Mouse (Mus musculus) lung, postnatal 0 days (tissue): ENCODE data around the gene Rtn4ip1. TPM values are rescaled to one million over a fixed set of nuclear protein-coding genes. Genes with fewer than 3 reads are reported as not detected.

Source experiments
- ATAC-seq: fragments of 200-750 bp; cut with Nextera tagmentation; 2 replicates; pipeline ENCODE4 v1.8.0; 2017; ENCODE audit warnings: moderate library complexity
- DNase-seq: peaks from one replicate; pipeline ENCODE4 v3.0.0-alpha.2; 2016; ENCODE audit warnings: low spot score
- H3K27ac ChIP-seq: fragments of 300-500 bp; sonication (generic); 2 replicates; pipeline ENCODE4 v1.5.1; 2014; ENCODE audit warnings: antibody characterized with exemption, mild to moderate bottlenecking, low read length, mixed read lengths
- H3K27me3 ChIP-seq: fragments of 300-500 bp; sonication (generic); replicated peaks from 2 replicates; pipeline ENCODE4 v1.6.1; 2014; ENCODE audit warnings: low read length, mixed read lengths; ENCODE audit not compliant: insufficient read depth
- H3K36me3 ChIP-seq: fragments of 300-500 bp; sonication (generic); 2 replicates; pipeline ENCODE4 v1.6.1; 2014; ENCODE audit warnings: low read length, mixed read lengths; ENCODE audit not compliant: insufficient read depth
- H3K4me1 ChIP-seq: fragments of 300-500 bp; sonication (generic); 2 replicates; pipeline ENCODE4 v1.6.1; 2014; ENCODE audit warnings: antibody characterized with exemption, low read depth, low read length, mixed read lengths; ENCODE audit not compliant: insufficient read depth
- H3K4me2 ChIP-seq: fragments of 300-500 bp; sonication (generic); replicated peaks from 2 replicates; pipeline ENCODE4 v1.6.1; 2014; ENCODE audit warnings: low read depth, mild to moderate bottlenecking, low read length, moderate library complexity, mixed read lengths
- H3K4me3 ChIP-seq: fragments of 300-500 bp; sonication (generic); 2 replicates; pipeline ENCODE4 v1.5.1; 2014; ENCODE audit warnings: low read depth, low read length
- H3K9ac ChIP-seq: fragments of 300-500 bp; sonication (generic); replicated peaks from 2 replicates; pipeline ENCODE4 v1.6.1; 2014; ENCODE audit warnings: low read depth, mild to moderate bottlenecking
- H3K9me3 ChIP-seq: fragments of 300-500 bp; sonication (generic); 2 replicates; pipeline ENCODE4 v1.6.1; 2016; ENCODE audit warnings: low read length, mixed read lengths
- CTCF ChIP-seq: IDR thresholded peaks from 2 replicates; pipeline ENCODE4 v1.5.1; 2016; ENCODE audit warnings: antibody characterized with exemption, mild to moderate bottlenecking
- EP300 ChIP-seq: IDR thresholded peaks from 2 replicates; pipeline ENCODE4 v1.6.1; 2016; ENCODE audit warnings: antibody characterized with exemption, mild to moderate bottlenecking, control low read depth
- WGBS: fragments of 180-500 bp; shearing (Covaris S2); extraction: QIAGEN DNeasy Blood & Tissue Kit; methylation state at CpG from one replicate; pipeline ENCODE4 v1.1.7; 2014; 5-methylcytosine and 5-hydroxymethylcytosine counted together
- polyA plus RNA-seq: library from polyadenylated mRNA; unstranded; fragments of >200 nt; fragmentation: Nextera tagmentation; extraction: Ambion mirVana; gene quantifications from 2 replicates; pipeline ENCODE4 v1.2.1, GENCODE M21; 2015

The Rtn4ip1 gene
- polyA plus RNA-seq, 1 experiment from 2014 or later: 4.7 TPM

- no peak overlapping the region for H3K4me2 ChIP-seq
- no peak overlapping the region for H3K4me3 ChIP-seq
- no peaks in the 10 kb centered on the region for H3K4me1 ChIP-seq
- H3K9ac ChIP-seq: no peak overlapping the region
- H3K27me3 ChIP-seq: no peaks in the 10 kb centered on the region
- 88% methylated on average over 9 of the region's 9 CpGs for WGBS
- ATAC-seq (no peak), DNase-seq (no peak)
- TF ChIP-seq EP300 (no peak), CTCF (no peak)
- no peaks in the 10 kb centered on the region for H3K9me3 ChIP-seq
- no peak overlapping the region for H3K27ac ChIP-seq
- H3K36me3 ChIP-seq: 0 out of 2 replicates have a peak, but pooled peaks cover 4% of the 10 kb centered on the region
Observed at GRCm38 (mm10) chr10:43887676-43888075, 13.9 kb upstream of the Rtn4ip1 start.

GRCm38 (mm10) chr10:43888976-43889375, 12.6 kb upstream of the Rtn4ip1 start:
- DNase-seq (no peak), ATAC-seq (no peak)
- H3K4me2 ChIP-seq: no peak overlapping the region
- no peaks in the 10 kb centered on the region for H3K27me3 ChIP-seq
- no peaks in the 10 kb centered on the region for H3K9me3 ChIP-seq
- TF ChIP-seq CTCF (no peak), EP300 (no peak)
- H3K4me1 ChIP-seq: no peaks in the 10 kb centered on the region
- no peak overlapping the region for H3K27ac ChIP-seq
- H3K9ac ChIP-seq: no peak overlapping the region
- 91% methylated on average over 16 of the region's 16 CpGs for WGBS
- H3K36me3 ChIP-seq: 0 out of 2 replicates have a peak, but pooled peaks cover 4% of the 10 kb centered on the region
- no peak overlapping the region for H3K4me3 ChIP-seq

GRCm38 (mm10) chr10:43892971-43893370, 8.6 kb upstream of the Rtn4ip1 start:
- DNase-seq (no peak), ATAC-seq (no peak)
- Histone ChIP-seq H3K9ac (no peak overlapping the region), H3K4me1 (no peaks in the 10 kb centered on the region), H3K27me3 (no peaks in the 10 kb centered on the region), H3K27ac (no peak overlapping the region), H3K9me3 (no peaks in the 10 kb centered on the region), H3K4me2 (no peak overlapping the region), H3K36me3 (0 out of 2 replicates have a peak, but pooled peaks cover 4% of the 10 kb centered on the region), H3K4me3 (no peak overlapping the region)
- TF ChIP-seq CTCF (no peak), EP300 (no peak)
- WGBS: 96% methylated on average over 4 of the region's 4 CpGs

GRCm38 (mm10) chr10:43896065-43896464, 5.5 kb upstream of the Rtn4ip1 start:
- DNase-seq: no peak
- Histone ChIP-seq H3K27ac (no peak overlapping the region), H3K4me1 (no peaks in the 10 kb centered on the region), H3K9me3 (no peaks in the 10 kb centered on the region), H3K27me3 (no peaks in the 10 kb centered on the region), H3K36me3 (0 out of 2 replicates have a peak, but pooled peaks cover 4% of the 10 kb centered on the region), H3K4me2 (no peak overlapping the region), H3K9ac (no peak overlapping the region), H3K4me3 (no peak overlapping the region)
- TF ChIP-seq CTCF (no peak), EP300 (no peak)
- ATAC-seq: no peak
- WGBS: 94% methylated on average over 8 of the region's 8 CpGs

- no peak for TF ChIP-seq CTCF
- TF ChIP-seq EP300: no peak
- WGBS: 92% methylated on average over 7 of the region's 7 CpGs
- ATAC-seq: no peak
- DNase-seq: no peak
- H3K9me3 ChIP-seq: no peaks in the 10 kb centered on the region
- H3K4me1 ChIP-seq: no peaks in the 10 kb centered on the region
- H3K27ac ChIP-seq: no peak overlapping the region
- H3K27me3 ChIP-seq: no peaks in the 10 kb centered on the region
- no peak overlapping the region for H3K9ac ChIP-seq
- 0 out of 2 replicates have a peak, but pooled peaks cover 4% of the 10 kb centered on the region for H3K36me3 ChIP-seq
- no peak overlapping the region for H3K4me3 ChIP-seq
- H3K4me2 ChIP-seq: no peak overlapping the region
Observed at GRCm38 (mm10) chr10:43898276-43898675, 3.3 kb upstream of the Rtn4ip1 start.

GRCm38 (mm10) chr10:43900883-43901570, 580 bp upstream of the Rtn4ip1 start:
- Histone ChIP-seq H3K4me1 (no peaks in the 10 kb centered on the region), H3K27me3 (no peaks in the 10 kb centered on the region), H3K9me3 (no peaks in the 10 kb centered on the region), H3K9ac (peak overlapping the region; percentile 57), H3K27ac (peak overlapping the region; percentile 64), H3K36me3 (no peaks in the 10 kb centered on the region), H3K4me3 (peak overlapping the region; percentile 78), H3K4me2 (peak overlapping the region; percentile 74)
- WGBS: 4% methylated on average over 30 of the region's 30 CpGs
- TF ChIP-seq EP300 (no peak), CTCF (no peak)
- no peak for DNase-seq
- no peak; the same call in none of the 2 replicates for ATAC-seq
